Mouse (Mus musculus): ENCODE measurements around the gene Eif4g1.

GRCm38 (mm10) chr16:20712190-20712589 lies 44.1 kb downstream of the Eif4g1 start:
- no peak for TF ChIP-seq CTCF (IDR thresholded peaks at IDR 0.05; ENCODE audit: control insufficient read depth, insufficient read depth, low read length)
- TF ChIP-seq POLR2A (IDR thresholded peaks at IDR 0.05; ENCODE audit: borderline replicate concordance, control insufficient read depth, low read depth, low read length) = no peak
